Mouse (Mus musculus) lung, postnatal 10 days (tissue): ENCODE data around the gene Dhx37.

Experiments used
- DNase-seq: peaks from one replicate; pipeline ENCODE4 v3.0.0; 2021

Dhx37 gene

GRCm38 (mm10) chr5:125433793-125434337, at the start of gene Dhx37:
TSS of gene Dhx37 (minus strand) at chr5:125434121.
- peak; percentile 97 for DNase-seq

GRCm38 (mm10) chr5:125482474-125482873, 48.6 kb upstream of the Dhx37 start:
- DNase-seq, result no peak

- no peak for DNase-seq
Observed at GRCm38 (mm10) chr5:125480434-125481231, 46.7 kb upstream of the Dhx37 start.

- DNase-seq, result no peak
Observed at GRCm38 (mm10) chr5:125479376-125479775, 45.5 kb upstream of the Dhx37 start.

- no peak for DNase-seq
Observed at GRCm38 (mm10) chr5:125478037-125478436, 44.1 kb upstream of the Dhx37 start.

GRCm38 (mm10) chr5:125477533-125477932, 43.6 kb upstream of the Dhx37 start:
- DNase-seq, result no peak

- DNase-seq, result no peak
Observed at GRCm38 (mm10) chr5:125476799-125477198, 42.9 kb upstream of the Dhx37 start.

- peak; percentile 21 for DNase-seq
Observed at GRCm38 (mm10) chr5:125476286-125476625, 42.3 kb upstream of the Dhx37 start.

- peak; percentile 97 for DNase-seq
Observed at GRCm38 (mm10) chr5:125475601-125476285, 41.8 kb upstream of the Dhx37 start, which contains the start of gene Aacs. TSS of gene Aacs (plus strand) at chr5:125475814.

GRCm38 (mm10) chr5:125475030-125475429, 41.1 kb upstream of the Dhx37 start:
- DNase-seq, result no peak

- DNase-seq, result no peak
Observed at GRCm38 (mm10) chr5:125472796-125473475, 39.0 kb upstream of the Dhx37 start.

- DNase-seq, result no peak
Observed at GRCm38 (mm10) chr5:125470713-125471112, 36.8 kb upstream of the Dhx37 start.

GRCm38 (mm10) chr5:125467261-125467660, 33.3 kb upstream of the Dhx37 start:
- no peak for DNase-seq

GRCm38 (mm10) chr5:125466483-125466882, 32.6 kb upstream of the Dhx37 start:
- no peak for DNase-seq

GRCm38 (mm10) chr5:125465701-125466106, 31.8 kb upstream of the Dhx37 start:
- peak; percentile 98 for DNase-seq

- no peak for DNase-seq
Observed at GRCm38 (mm10) chr5:125465192-125465591, 31.3 kb upstream of the Dhx37 start.

GRCm38 (mm10) chr5:125461868-125462445, 28.0 kb upstream of the Dhx37 start:
- peak; percentile 69 for DNase-seq

- DNase-seq, result no peak
Observed at GRCm38 (mm10) chr5:125460574-125460973, 26.7 kb upstream of the Dhx37 start.

GRCm38 (mm10) chr5:125457538-125457937, 23.6 kb upstream of the Dhx37 start:
- DNase-seq, result no peak

GRCm38 (mm10) chr5:125456100-125456499, 22.2 kb upstream of the Dhx37 start:
- DNase-seq, result no peak

GRCm38 (mm10) chr5:125452573-125452972, 18.7 kb upstream of the Dhx37 start:
- DNase-seq, result no peak

GRCm38 (mm10) chr5:125449306-125449705, 15.4 kb upstream of the Dhx37 start:
- DNase-seq, result no peak

- no peak for DNase-seq
Observed at GRCm38 (mm10) chr5:125448631-125449030, 14.7 kb upstream of the Dhx37 start.
